ENCODE assay signal across 16 mouse cellular contexts in the genomic region with DNA sequence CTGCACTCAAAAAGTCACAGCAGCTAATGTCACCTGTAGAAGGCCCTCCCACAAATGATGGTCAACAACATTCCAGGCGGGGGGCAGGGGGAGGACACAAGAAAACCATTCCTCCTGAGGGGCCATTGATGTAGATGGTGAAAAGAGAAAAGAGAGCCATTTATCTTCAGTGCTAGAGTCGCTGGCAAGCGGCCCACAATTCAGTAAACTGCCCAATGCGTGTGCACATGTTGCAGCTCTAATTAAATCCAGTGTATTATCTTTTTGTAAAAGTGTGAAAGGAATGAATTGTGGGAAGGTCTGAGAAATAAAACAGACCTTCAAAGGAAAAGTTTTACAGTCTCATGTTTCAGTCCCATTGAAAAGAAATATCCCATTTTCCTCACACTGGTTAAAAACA. TPM values are rescaled to one million over a fixed set of nuclear protein-coding genes. Genes with fewer than 3 reads are reported as not detected.
"Had no signal": no experiment of that assay in that cellular context is flagged by ENCODE, and none has a peak within 500 bp of the region (broad histone marks: within the 10 kb centered on the region; RNA-seq: fewer than 3 reads in every experiment).

No protein-coding gene starts in this region.

- H3K27ac ChIP-seq: intestine, embryonic 15.5 days; limb, embryonic 10.5 days; limb, embryonic 13.5 days; liver, embryonic 14.5 days; macrophage; midbrain, embryonic 13.5 days had no signal

- H3K4me3 ChIP-seq: intestine, embryonic 15.5 days; limb, embryonic 10.5 days; limb, embryonic 13.5 days; midbrain, embryonic 13.5 days had no signal

- H3K36me3 ChIP-seq: intestine, embryonic 15.5 days; limb, embryonic 10.5 days; limb, embryonic 13.5 days; midbrain, embryonic 13.5 days had no signal

- H3K27me3 ChIP-seq: intestine, embryonic 15.5 days; limb, embryonic 13.5 days; midbrain, embryonic 13.5 days had no signal

- H3K9me3 ChIP-seq: intestine, embryonic 15.5 days; limb, embryonic 10.5 days; limb, embryonic 13.5 days; midbrain, embryonic 13.5 days had no signal

- H3K4me2 ChIP-seq: intestine, embryonic 15.5 days; limb, embryonic 13.5 days; lung, embryonic 14.5 days; midbrain, embryonic 13.5 days had no signal

- DNase-seq: kidney, adult 18-20 months; kidney, adult 9 months; kidney, postnatal 14 days; kidney, postnatal 4 days; liver, postnatal 0 days; lung, embryonic 14.5 days; thymus, adult 18-20 months; thymus, postnatal 36 days had no signal

- H3K4me1 ChIP-seq: intestine, embryonic 15.5 days; limb, embryonic 10.5 days; midbrain, embryonic 13.5 days had no signal

- H3K9ac ChIP-seq: intestine, embryonic 15.5 days; limb, embryonic 13.5 days; liver, embryonic 14.5 days; liver, postnatal 0 days; lung, embryonic 14.5 days; midbrain, embryonic 13.5 days had no signal

- ATAC-seq: intestine, embryonic 15.5 days; liver, postnatal 0 days; lung, postnatal 0 days; midbrain, embryonic 13.5 days; midbrain, embryonic 16.5 days had no signal

RNA-seq across cellular contexts. Expression of a gene that starts 28.5 kb away (rescaled TPM):
- polyA plus RNA-seq: macrophage had no signal
